Mouse (Mus musculus): ENCODE measurements at regions not wholly inside any gene's neighbourhood (a gene's known extent, or its start where the extent isn't known, plus 50 kb on each side); places are given as distances from the start of the nearest gene placed in this dataset.

DNA sequence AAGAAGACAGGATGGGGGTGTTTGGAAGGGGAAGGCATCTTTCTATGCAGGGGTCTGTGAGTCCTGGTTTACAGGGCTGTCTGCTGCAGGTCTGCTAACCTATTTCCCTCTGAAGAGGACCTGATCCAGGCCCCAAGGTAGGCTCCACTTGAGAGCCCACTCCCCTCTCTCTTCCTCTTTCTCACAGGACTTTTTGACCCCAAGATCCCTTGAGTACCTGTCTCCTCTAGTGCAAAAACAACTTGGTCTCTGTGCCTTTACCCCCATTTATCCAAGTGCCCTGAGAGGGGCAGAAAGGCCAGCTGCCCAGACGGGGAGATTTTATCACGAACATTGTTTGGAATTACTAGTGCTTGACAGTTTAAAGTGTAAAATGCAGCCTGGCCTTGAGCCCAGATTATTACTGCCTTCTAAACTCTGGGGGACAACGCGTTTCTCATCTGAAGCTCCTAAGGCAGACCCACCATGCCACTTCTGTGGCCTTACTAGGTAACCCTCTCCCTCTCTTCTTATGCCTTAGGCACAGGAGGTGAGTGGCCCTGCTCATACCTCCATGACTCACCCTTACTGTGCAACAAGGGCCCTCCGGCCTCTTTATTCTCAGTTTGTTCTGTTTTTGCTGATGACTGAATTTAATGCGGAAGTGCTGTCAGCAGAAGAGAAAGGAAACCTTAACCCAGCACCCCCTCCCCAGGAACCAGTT is 117.8 kb downstream of the Tomm20 start:
- TF ChIP-seq CTCF (IDR thresholded peaks at IDR 0.05; ENCODE audit: insufficient read depth, low read depth, low read length) (no peak), POLR2A (IDR thresholded peaks at IDR 0.05; ENCODE audit: insufficient read depth, low read depth, low read length) (no peak)

Data from olfactory bulb, adult 2 months (tissue).